Mouse (Mus musculus) thymus, postnatal 25 days (tissue): Measurements from ENCODE around the gene Gm20388.
A peak's percentile ranks its signal among the peaks of the same experiment; 100 is the strongest.

ENCODE experiments used
- DNase-seq: peaks from one replicate; pipeline ENCODE4 v3.0.0; 2022

The Gm20388 gene

DNA sequence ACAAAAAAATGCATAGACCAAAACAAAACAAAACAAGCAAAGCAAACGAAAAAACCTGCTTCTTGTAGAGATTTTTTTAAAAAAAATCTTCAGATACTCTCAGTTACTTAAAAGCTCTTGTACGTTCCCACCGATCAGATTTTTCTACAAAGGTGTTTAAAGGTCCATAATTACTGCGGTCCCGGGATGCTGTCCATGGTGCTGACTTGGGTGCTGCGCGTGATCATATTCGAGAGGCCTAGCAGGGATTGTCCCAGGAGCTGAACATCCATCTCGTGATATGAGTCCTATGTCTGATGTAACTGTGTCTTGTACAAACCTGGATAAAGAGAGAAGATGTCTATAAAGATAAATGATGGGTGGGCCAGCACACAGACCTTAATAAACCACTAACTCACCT is 3927.9 kb downstream of the Gm20388 start:
- no peak for DNase-seq

DNA sequence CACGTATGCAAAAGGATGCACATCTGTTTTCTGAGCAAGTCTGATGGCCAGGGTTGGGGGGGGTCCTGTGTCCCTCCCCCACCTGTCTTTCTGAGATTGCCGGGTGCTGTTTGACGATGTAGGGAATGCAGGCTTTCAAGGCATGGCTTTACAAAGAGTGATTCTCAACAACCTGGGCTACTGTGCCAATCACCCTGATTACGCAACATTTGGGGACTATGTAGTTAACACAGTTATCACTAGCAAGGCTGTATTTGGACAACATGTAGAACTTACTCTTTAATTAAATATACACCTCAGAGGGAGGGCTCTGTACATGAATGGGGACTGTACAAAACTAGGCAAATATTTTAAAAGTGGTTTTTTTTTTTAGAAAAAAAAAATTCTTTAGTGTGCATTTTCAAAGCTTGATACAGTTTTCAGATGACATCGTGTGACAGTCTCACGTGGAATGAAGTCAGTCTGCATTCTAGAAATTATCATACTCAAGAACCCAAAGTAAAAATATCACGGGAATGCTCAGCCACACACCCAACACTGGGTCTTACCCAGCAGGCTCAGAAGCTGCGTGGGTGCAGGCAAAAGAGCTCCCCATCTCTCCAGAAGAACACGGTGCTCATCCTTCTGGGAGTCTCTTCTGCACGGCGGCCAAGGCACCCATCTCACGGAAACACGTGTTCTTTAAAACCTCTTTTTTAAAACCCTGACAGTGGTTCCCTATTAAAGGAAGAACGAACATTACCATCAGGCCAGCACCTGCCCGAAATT is 3930.1 kb downstream of the Gm20388 start:
- DNase-seq = no peak

DNA sequence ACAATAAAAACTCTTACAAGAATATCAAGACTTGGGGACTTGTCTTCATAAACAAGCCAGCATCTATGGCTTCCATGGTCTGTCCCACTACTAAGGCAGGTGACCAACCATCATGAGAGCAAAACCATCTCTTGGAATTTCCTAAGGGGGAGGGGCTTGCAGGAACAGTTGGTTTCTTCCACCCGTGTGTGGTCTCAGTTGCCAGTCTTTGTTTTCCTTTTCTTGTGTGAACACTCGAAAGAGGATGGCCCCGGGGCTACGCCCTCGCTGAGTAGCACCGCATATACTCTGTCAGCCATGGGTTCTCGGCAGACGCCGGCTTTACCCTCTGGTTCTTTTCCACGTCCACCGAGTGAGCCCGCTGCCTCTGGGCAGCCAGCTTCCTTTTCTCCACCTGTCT is 3931.4 kb downstream of the Gm20388 start:
- DNase-seq = no peak

DNA sequence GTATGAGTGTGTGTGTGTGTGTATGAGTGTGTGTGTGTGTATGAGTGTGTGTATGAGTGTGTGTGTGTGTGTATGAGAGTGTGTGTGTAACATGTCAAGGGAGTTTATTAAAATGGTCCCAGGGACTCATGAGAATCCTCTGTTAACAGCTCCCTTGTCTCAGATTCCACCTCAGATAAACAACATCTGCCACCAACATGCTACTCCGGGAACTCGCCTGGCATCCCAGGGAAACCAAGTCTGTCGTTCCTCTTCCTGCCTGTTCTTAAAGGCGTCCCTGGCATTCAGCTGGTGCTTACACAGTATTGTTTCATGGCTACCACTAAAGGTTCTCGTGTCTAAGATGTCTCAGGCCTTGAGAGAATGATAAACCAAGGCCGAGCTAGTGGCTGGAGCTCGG is 3933.7 kb downstream of the Gm20388 start:
- no peak for DNase-seq

DNA sequence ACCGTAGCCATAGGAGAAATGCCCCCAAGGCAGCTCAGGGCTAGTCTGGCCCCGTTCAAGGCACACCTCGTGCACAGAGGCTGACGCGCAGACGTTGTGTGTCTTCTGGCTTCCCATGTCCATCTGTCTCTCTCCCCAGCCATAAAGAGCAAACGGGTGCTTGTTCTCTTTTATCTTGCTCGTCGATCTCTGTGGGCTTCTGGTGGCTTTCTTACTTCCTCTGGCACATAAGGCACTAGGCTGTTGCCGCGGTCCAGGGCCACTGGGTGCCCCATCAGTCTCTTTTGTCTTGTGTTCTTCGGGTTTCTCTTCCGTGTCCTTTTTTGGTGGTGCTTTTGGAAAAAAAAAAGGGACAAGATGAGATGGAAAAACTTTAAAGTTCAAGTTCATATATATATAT is 3934.5 kb downstream of the Gm20388 start:
- DNase-seq = no peak

DNA sequence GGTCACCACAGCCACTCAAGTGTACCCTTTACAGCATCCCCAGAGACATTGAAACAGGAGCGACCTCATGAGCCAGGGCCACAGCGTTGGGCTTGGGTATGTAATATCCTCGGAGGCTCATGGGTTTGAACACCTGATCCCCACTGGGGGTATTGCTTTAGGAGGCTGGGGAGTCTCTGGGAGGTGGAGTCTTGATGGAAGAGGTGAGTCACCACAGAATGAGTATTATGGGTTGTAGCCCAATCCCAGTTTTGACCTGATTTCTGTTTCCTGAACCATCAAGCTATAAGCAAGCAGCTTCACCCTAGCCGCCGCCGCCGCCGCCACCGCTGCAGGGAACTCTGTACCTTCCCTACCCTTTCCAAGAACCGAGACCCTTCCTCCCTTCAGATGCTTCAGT is 3935.3 kb downstream of the Gm20388 start:
- DNase-seq = no peak

DNA sequence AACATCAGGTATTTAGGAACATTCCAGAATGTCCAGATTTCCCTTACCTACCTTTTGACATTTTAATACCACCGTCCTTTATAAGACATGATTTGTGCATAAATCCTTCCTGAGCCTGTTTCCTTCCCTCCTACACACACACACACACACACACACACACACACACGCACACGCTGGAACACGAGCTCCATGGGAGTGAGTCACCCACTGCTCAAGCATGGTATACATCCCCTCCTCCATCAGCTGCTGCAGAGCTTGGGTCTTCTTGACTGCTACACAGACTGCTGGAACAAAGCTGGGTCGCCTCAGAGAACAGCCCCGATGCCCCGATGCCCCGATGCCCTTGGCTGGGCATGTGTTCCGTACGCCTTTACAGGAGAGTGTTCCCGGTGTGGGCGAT is 3935.9 kb downstream of the Gm20388 start:
- no peak for DNase-seq

DNA sequence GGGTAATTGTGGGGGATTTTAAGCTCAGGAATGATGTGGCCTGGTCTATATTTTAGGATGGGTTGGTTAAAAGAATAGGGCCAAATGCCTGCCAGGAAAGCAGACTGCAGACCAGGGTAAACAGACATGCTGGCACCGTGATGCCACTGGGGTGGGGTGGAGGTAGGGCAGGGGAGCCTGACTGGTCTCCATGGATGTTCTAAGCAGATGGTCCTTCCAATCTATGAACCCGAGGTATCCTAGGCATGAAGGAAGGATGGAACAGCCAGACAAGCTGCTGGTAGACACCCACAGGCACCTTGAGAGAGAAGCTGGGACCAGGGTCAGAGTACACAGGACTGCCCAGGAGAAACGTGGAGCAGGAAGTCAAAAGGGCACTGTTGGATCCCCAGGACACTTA is 3936.9 kb downstream of the Gm20388 start:
- DNase-seq = no peak

DNA sequence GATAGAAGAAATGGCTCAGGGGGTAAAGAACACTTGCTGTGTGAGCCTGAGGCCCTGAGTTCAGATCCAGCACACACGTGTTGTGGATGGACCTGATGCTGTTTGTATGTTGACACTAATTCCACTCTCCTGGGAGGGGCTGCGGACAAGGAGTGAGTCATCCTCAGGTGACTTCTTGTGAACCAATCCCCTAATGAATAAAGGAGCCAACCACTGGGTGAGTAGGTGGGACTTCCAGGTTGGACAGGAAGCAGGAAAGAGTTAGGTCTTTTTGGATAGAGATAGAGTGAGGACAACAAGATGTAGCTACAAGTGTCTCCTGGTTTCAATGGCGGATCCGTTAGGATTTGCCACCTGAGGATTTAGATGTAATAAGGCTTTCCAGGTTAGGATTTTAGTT is 3938.7 kb downstream of the Gm20388 start:
- DNase-seq = no peak

DNA sequence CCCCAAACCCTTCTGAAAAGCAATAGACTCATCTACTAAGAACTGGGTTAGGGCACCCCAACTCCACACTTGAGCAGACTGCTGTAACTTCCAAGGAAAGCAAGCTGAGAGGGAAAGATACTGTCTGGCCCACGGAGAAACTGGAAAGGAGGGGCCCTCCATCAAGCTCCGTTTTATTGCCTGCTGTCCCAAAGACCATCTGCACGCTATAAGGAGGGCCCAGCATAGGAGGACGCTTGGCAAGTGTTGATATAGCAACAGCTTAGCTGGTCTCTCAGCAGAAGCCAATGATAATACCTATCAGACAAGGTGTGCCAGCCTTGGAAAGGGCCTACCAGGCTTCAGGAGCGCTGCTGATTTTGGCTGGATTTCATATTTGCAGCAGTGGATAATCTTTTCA is 3940.9 kb downstream of the Gm20388 start:
- DNase-seq = no peak

DNA sequence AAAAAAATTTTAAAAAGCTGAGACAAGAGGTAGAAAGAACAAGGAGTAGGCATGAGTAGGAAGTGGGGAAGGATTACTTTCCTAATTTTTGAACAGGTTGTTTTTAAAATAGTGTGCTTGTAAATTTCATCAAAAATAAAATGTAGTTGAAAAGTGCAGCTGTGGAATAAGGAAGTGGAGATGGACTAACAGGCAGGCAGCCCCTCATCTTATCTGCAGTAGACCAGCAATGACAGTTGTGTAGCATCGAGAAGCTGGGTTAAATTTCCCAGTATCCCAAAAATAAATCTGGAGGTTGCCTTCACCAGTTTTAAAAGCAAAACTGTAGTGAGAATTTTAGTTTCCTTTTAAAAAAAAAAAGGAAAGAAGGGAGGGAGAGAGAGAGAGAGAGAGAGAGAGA is 3943.6 kb downstream of the Gm20388 start:
- no peak for DNase-seq

DNA sequence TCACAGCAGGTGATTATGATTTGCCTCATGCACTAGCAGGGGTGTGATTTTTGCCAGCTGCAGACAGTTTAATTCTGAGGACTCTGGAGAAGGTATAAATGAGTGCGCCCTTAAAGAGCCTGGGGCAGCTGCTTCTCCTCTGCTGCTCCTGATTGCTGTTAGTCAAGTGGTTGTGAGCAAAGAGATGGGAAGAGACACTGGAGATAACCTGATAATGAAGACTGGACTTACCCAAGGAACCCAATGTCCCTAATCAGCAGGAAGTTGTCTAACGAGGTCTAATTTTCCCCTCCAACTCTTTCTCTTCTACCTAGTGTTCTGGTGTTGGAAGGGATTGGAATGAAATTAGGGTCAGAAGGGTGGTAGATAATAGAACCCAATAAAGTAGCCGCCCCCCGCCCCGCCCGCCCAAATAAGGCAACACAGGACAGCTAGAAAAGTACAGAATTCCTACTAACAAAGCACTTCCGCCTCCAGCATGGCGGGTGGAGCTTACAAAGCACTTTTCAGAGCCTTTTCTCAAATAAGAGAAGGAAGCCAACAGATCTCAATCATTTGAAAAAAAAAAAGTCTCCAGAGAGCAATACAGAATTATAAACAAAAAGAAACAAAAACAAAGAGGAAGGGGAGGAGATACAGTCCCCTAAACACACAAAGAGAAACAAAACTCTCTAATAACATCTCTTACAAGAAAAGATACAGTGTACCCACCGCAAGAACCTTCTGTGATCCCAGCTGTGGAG is 3944.3 kb downstream of the Gm20388 start:
- DNase-seq = no peak

DNA sequence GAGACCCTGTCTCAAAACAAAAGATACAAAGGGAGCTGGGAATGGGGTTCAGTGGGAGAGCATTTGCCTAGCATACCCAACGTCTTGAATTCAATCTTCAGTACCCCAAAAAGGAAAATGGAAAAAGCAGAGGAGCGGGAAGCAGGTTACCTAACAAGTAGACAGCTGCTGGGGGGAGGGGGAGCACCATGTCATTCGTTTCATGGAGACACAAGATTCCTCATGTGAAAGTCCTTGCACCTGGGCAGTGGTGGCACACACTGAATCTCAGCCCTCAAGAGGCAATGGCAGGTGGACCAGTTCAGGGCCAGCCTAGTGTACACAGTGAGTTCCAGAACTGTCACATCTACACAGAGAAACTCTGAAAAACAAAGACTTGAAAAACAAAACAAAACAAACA is 3946.7 kb downstream of the Gm20388 start:
- no peak for DNase-seq

DNA sequence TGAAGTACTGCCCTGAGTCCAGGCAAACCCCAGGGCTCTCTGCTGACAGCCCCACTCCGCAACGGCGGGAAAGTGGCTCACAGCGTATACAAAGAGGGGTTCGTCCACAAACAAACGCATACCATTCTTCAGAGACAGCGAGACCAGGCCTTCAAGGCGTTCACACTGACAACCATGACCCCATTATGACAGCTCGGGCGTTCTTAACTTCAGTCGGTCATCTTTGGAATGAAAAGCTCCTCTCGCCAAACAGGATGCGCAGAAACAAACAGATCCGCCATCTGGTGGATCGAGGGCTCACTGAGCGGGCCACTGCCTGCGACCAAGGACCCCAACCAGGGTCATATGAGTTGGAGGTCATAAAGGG is 3947.9 kb downstream of the Gm20388 start:
- no peak for DNase-seq

DNA sequence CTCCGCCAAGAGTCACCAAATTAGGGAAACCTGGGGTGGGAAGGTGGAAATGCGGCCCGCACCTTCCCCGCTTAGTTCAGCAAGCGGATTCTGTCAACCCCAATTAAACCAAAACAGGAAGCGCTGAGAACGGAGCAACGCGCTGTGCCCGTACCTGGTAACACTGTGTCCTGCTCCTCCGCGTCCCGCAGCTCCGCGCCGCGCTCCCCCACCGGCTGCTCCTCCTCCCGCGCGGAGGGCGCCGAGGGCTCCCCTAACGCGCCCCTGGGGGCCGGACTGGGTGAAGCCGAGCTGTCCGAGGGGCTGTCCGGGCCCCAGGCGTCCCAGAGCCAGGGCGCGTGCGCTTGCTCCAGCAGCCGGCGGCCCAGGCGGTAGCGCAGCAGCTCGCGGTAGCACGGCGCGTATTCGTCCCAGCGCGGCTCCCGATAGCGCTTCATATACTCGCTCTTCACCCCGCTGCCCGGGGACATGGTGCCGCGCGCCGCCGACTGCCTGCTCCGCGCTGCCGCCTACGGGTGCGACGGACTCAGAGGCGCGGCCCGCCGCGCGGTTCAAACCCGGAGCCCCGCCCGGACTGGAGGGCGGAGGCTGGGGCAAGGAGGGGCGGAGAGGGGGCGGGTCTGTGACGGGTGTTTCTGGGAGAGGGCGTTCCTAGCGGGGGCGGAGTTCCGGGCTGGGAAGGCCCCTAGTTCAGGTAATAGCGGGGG is 3948.5 kb downstream of the Gm20388 start:
- peak; percentile 95 for DNase-seq

DNA sequence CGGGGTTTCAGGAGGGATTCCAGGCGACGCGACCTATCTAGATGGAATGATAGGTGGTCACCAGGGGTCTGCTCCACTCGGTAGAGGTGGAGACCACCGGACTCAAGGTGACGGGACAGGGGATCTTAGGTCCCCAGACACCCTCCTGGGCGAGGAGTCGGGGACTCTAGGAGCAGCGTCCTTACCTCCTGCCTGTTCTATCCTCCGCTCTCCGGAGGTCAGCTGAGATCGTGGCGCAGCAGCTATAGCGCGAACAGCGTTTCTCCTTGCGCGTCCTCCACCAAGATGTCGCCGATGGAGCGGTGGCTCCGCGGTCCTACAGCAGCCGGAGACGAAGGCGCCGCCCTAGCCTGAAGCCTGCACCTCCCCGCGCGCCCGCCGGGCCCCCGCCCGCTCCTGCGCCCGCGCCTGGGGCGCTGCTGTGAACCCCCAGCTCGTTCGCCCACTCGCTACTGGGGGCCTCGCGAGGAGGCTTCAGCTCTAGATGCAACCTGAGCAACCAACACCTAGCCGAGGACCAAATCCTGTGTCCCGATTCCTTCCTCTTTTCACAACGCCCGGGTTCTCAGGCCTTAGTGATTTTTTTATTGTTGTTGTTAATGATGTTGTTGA is 3949.1 kb downstream of the Gm20388 start, which contains the start of gene Ccsap:
Gene Ccsap, minus strand, starts transcription at position 562 of the 612 bp plus-strand sequence.
- DNase-seq = peak; percentile 65

DNA sequence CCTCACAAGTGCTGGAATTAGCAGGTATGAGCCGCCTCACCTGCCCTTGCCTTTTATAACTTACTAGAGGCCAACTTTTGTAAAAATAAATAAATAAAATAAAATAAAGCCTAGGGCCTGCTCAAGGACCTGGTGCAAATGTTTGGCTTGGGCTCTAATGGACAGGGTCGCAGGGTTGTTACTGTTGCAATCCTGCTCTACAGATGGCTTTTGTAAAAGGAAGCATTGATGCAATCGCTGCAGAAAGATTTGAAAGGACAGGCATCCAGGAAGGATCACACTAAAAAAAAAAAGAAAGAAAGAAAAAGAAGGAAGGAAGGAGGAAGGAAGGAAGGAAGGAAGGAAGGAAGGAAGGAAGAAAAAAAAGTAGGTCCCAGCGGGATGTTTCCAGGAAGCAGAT is 3949.7 kb downstream of the Gm20388 start:
- no peak for DNase-seq

DNA sequence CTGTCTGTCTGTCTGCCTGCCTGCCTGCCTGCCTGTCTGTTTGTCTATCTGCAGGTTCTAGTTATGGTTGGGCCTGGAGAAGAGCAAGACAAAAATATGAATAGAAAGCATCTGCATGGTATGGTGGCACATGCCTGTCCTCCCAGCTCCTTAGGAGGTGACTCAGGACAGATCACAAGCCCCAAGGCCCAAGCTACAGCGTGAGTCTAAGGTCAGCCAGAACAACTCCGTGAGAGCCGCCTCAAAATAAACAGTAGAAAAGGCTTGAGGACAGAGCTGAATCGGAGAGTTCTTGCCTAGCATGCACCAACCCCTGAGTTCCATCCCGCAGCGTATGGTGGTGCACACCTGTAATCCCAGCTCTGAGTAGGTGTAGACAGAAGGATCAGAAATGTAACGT is 3955.1 kb downstream of the Gm20388 start:
- no peak for DNase-seq

DNA sequence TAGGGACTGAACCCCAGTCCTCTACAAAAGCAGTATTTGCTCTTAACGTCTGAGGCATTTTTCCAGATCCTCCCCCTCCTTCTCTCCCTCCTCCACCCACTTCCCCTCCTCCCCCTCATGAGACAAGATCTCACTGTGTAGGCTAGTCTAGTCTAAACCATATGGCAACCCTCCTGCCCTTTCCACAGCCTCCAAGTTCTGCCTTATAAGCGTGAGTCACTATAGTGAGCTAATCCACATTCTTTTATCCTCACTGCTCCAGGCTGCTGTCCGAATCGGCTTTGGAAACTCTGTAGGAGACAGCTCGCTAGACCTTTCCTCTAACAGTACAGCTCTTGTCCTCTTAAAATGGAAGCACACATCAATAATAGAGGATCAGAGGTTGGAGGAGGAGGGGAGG is 3956.3 kb downstream of the Gm20388 start:
- DNase-seq = no peak

DNA sequence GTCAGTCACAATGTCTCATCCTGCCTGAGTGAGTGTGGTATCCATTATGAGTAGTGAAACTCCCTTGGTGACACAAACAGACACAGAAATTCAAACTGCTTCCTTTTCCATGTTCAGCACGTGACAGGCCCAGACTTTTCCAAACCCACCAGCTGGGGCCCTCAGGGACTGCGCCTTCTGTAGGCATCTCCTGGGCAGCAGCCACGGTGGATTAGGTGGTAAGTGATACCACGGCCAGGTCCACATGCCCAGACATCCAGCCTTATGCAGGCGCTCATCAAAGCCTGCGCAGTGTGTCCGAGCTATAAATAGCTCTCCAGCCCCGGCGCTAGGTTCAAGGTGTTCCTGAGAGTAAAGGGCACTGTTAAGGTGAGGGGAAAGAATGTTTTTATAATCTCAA is 3961.4 kb downstream of the Gm20388 start:
- no peak for DNase-seq

DNA sequence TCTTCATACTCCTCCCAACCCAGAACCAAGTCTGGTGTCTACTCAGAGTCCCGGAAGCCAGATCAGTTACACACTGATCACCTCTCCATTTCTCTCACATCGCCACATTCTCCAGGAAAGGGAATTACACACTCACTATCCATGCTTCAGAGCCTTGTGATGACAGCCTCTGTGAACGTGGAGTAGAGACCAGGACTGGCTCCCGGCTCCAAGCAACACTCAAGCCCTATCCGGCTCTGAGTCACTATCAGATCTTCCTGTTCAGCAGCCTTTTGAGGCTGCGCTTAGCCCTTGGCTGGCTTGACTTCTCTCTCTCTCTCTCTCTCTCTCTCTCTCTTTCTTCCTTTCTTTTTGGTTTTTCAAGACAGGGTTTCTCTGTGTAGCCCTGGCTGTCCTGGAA is 3962.7 kb downstream of the Gm20388 start:
- DNase-seq = no peak

DNA sequence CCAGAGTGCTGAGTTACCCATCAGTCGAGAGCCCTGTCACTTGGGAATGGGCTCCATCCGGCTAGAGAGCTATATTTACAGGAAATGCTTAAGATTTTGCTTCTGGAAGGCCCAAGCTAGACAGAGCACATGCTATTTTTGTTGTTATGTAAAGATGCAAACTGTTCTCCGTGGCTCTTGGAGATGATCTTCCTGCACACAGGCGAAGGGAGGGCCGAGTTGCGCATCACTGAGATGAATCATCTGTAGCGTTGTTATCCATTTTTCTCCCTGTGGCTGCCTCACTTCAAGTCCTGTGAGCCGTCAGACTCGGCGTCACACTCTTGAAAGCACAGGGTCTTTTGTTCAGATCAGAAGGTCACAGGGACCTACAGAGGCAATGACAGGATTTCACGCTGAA is 3963.7 kb downstream of the Gm20388 start:
- no peak for DNase-seq

DNA sequence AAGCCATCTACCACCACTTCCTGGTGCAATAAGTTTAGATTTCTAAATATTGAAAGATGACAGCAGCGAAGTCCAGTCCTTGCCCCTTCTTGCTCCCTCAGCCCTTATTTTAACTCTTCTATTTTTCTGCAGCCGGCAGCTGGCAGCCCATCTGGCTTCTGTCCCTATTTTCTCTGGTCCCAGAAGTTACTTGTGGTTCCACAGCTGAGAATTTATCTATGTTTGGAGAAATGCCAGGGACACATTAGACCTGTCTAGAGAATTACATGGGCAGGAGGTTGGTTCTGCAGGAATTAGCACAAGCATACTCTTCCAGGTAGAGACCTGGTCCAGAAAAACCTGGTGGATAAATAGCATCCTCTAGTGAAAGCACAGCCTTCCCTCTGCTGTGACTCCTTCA is 3967.2 kb downstream of the Gm20388 start:
- DNase-seq = no peak

DNA sequence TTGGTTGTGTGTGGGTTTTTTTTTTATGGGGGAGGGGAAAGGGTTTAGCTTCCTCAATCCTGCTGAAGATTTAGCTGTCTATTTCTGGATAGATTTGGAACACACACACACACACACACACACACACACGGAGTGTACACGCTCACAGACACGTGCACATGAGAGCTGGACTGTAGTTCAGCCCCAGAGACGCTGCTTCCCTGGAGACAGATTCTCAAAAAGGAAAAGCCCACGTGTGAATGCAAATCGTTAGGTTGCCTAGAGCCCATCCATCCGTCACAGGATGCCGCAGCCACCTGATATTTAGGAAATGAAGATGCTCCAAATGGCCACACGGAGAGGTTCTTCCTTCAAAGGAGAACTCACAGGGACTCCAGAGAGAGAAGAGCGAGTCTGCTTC is 3969.6 kb downstream of the Gm20388 start:
- DNase-seq = no peak
